Mouse (Mus musculus): ENCODE measurements at regions not wholly inside any gene's neighbourhood (a gene's known extent, or its start where the extent isn't known, plus 50 kb on each side); places are given as distances from the start of the nearest gene placed in this dataset.
A peak's percentile ranks its signal among the peaks of the same experiment; 100 is the strongest.

DNA sequence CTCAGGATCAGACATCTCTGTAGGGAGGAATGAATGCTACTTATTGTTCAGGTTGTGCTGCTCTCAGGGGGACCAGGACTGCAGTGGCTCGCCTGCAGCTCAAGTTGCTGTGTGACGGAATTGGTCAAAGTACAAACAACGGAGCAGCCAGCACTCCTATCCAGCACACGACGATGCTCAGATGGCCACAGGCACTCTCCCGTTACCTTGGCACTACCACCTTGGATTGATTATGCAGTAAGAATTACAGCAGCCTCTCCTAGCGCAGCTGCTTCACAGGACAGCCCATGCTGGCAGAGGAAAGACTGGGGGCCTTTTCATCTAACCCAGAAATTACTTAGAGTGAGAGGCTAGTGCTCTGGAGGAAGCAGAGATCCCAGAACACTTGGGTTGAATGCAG lies 226.5 kb downstream of the Maf start:
- no peak for DNase-seq (ENCODE audit: low spot score in 2 of 2)

DNA sequence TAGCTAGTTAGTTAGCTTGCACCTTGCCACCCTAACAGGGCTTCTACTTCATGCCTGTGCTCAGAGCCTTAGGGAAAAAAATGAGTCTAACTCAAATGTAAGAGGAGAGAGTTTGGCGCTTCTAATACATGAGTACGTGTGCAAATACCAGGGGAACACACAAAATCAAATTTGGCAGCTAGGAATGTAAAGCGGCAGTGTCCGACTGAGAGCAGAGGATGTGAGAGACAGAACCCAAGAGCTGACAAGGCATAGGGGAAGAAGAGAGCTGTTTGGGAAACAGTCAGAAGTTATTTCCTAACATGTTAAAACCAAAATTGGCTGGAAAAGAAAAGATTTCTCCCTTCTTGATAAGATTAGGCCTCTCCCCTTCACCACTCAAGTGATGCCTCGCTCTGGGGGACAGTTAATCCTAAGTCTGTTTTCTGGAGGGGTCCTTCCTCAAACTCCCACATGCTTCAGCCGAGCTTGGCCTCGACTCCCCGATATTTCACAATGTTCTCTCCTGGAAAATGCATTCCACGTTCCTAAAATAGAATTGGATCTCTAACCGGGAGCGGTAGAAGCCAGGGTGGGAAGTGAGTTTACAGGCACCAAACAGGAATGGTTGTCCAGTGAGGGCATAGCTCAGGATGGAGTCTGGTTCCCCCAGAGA lies 229.1 kb downstream of the Maf start:
- DNase-seq (ENCODE audit: low spot score in 2 of 2), result no peak

DNA sequence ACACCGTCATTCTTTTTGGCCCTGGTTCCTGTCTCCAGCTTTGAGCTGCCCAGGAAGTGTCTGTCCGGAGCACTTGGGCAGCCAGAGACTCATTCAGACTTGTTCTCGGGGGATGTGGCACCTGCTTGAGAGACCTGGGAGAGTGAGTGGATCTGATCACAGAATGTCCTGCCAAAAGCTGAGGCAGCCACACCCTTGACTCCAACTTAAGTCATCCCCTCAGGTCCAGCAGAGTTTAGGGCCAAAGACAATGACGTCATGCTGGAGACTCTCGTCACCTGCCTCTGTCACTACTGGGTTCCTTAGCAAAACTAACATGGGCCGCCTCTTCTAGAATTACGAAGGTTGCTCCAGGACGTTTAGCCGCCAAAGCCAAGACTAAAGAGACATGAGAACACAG lies 231.5 kb downstream of the Maf start:
- DNase-seq (ENCODE audit: low spot score in 2 of 2), result no peak

DNA sequence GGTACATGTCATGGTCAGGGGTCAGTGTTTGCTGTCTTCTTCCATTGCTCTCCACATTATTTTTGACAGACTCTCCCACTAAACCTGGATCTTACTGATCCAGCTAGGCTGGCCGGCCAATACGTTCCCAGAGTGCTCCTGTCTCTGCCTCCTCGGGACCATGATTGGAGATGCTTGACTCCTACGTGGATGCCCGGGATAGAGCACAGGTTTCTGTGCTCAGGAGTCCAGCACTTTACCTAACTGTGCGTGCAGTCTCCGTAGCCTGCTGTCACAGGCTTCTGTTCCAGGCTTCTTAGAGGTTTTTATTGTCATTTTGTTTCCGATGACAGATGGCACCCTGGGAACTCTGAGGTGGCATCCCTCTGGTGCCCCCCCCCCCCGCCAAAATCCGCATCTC lies 232.4 kb downstream of the Maf start:
- DNase-seq (ENCODE audit: low spot score in 2 of 2), result no peak

DNA sequence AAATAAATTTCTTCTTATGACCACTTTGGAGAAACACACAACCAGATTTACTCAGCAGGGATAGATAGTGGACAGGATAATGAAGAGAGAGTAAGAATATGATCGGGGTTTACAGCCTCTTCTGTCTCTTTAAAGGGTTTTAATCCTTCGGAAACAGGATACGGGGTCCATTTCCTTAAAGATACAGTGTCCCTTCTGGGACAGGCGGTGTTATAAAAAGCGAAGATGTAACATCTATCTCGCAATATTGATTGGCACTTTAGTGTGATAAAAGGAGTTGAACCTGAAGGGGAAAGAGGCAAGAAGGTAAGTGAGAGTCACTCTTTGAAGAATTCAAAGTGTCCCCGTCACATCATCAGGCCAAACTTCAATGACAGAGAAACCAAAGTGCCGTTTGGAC lies 233.6 kb downstream of the Maf start:
- no peak for DNase-seq (ENCODE audit: low spot score in 2 of 2)

DNA sequence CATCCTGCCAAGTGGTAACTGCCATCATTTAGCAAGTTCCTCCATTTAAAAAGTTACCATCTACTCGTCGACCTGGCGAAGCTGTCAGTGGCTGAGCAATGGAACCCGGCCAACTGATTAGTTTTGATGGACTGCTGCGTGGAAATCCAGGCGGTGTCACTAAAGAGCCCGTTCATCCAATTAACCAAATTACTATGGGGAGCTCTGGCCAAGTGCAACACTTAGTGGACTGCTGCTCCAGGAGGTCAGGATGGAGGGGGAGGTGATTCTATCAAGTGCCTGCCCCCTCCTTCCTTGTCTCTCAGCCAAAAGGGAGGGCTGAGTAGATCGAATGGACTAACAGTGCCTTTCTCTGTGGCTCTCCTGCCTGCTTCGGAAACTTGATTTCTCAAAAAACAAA lies 241.0 kb downstream of the Maf start:
- peak; percentile 25 to 35 for DNase-seq (ENCODE audit: low spot score in 2 of 2)

DNA sequence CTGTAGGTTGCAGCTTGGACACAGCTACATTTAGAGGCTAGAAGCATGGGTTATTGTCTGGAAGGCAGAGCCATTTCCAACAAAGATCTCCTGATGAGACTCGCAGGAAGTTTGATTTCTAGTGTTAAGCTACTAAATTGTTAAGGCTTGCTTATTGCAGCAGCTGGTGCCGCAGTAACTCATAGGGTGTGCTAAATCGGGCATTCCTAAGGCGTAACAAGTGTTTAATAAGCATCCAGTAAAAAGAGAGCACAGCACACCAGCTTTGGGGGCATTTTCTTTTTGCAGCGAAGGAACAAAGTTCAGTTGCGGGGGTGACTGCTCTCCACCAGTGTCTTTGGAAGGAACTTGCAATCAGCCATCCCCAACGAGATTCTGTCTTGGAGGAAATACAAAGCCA lies 241.5 kb downstream of the Maf start:
- DNase-seq (ENCODE audit: low spot score in 2 of 2), result no peak

DNA sequence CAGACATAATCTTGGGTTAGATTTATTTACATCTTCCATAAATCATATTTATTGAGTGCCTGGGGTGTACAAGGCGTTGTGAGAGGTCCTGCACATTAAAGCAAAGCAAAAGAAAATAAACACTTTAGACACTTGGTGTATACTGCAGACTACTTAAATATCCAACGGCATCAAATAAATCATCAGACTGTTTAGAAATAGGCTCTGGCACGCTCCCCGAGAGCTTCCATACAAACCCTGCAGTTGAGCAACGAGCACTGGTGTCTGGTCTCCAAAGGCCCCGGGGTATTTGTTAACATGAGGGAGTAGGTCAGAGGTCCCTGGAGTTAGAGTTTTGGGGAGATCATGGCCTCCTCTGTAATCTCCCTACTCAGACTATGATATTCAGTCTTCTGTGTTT lies 244.9 kb downstream of the Maf start:
- DNase-seq (ENCODE audit: low spot score in 2 of 2), result no peak

DNA sequence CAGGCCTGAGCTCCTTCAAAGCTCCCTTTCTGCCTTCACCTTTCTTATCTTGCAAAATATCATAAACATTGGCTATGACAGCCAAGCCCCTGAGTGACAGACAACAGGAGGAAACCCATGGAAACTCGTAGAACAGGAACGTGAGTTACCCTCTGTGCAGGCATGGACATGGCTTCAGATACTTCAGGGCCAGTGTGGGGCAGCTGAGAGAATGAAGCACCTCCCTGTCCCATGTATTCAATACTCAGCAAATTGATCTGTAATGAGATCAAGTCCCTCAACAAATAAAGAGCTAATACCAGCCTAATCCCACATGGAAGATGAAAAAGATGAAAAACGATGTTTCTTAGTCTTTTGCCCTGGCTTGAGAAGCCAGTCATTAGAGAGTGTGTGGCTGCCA lies 249.5 kb downstream of the Maf start:
- DNase-seq (ENCODE audit: low spot score in 2 of 2), result no peak

DNA sequence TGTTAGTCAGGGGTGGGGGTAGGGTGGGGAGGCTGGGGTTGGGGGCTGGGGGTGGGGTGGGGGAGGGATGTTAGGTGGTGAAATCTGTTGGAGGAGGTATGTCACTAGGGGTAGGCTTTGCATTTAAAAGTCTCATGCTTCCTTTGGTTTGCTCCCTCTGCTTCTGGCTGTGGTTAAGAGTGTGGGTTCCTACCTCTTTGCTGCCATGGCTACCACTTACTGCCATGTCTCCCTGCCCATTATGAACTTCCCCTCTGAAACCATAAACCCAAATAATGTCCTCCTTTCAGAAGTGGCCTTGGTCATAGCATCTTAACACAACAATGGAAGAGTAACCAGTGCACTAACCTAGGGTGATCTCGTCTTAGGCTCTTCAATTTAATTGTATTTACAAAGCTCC lies 256.8 kb downstream of the Maf start:
- DNase-seq (ENCODE audit: low spot score in 2 of 2), result no peak

DNA sequence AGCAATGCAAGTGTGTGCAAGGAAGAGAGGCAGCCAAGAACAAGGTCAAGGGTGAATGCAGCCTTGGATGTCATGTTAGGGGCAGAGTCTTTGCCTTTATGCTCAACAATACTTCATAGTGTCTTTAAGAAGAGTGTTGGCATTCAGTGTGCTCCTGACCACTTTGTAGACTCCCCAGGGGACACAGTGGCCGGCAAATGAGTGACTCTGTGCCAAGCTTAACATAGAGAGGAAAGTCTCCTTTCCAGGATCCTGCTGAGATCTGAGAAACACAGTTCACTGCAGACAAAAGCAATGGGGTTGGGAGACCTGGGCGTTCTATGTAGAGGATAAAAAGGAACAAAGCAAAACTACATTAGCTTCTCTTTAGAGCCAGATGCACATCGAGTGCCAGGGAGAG lies 259.2 kb downstream of the Maf start:
- DNase-seq (ENCODE audit: low spot score in 2 of 2), result no peak

DNA sequence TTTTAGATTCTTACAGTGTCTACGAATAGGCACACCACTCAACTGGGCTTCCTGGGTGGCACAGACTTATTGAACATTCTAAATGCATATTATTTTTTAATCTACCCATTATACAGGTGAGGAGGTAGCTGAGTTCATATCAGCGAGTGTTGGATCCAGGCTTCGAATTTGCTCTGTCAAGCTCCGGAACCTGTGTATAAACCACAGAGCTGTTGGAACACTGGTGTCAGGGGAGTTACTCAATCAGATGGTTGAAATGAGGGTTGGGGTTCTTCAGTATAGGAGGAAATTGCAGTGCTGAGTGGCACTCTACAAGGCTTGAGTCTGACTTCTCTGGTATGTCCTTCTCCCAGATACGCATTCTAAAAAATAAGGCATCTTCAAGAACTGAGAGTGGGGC lies 263.1 kb downstream of the Maf start:
- DNase-seq (ENCODE audit: low spot score in 2 of 2), result no peak

DNA sequence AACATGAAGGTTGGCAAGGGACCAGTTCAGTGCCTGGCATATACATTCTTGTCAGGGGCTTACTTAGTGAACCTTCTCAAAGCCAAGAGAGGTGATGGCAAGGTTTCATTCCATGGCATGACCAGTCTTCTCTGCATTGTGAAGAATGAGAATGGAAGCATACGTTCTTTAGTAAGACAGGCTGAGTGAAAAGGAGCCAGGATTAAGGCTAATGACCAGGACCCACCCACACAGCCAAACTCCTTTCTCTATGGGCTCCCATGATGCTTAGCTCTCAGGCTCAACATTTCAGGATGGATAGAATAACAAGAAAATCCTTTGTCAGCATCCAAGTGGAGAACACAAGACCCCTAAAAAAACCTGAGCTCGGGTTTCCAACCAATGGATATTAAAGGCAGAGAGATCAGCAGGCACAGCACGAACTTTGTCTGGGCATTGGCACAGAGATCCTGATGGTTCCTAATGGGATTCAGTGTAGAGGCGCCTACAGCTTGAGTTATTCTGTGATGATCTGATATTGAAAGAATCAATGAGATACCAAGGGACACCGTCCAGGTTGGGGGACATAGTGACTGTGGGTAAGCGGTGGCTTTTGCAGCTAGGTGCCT lies 265.5 kb downstream of the Maf start:
- DNase-seq (ENCODE audit: low spot score in 2 of 2), result no peak

DNA sequence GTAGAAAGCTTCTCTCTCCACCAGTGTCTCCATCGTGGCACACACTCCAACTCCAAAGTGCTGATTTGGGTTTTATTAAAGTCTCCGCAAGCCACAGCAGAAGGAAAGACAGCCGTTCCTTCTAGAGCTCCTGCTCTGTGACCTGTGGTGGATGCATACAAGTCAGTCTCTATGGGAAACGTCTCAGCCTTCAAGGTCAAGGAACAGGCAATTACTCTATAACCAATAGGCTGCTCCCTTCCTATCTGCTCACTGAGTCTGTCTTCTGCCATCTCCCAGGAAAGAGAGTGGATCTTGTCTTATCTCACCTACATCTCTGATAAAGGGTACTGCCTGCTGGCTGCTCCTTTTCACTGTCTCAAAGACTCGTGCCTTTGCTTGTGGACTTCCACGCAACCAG lies 266.3 kb downstream of the Maf start:
- DNase-seq (ENCODE audit: low spot score in 2 of 2), result no peak

DNA sequence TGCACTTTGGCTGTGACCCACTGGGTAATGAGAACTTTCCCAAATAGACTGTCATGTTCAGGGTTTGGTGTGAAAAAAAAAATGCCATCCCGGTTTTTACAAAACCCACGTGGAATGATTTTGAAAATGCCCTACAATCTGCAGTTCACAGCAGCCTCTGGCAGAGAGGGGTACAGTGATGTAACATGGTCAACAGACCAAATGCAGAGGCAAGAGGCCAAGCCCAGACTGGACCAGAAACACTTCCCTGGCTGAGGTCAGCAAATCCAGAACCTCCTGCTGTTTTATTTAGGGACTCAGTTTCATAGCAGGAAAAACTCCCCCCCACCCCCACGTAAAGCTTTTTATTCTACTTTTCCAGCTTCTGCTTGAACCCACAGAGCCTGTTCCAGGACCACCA lies 267.4 kb downstream of the Maf start:
- no peak for DNase-seq (ENCODE audit: low spot score in 2 of 2)

DNA sequence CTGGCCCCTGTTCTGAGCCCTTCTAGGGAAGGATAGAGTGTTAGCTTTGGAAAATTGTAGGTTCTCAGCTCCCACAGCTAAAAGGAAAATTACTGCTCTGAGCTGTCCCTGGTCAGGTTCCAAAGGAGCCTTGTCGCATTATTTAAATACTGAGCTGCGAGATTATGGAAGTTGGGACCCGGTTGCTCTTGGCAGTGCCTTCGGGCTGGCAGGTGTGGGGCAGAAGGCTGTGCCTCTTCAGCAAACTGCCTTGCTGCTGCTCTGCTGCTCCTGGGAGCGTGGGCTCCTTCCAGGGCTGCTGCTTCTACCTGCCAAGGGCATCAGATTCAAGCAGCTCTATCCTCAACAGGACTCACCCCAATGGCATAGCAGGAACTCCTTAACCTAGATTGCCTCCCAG lies 268.1 kb downstream of the Maf start:
- no peak for DNase-seq (ENCODE audit: low spot score in 2 of 2)

DNA sequence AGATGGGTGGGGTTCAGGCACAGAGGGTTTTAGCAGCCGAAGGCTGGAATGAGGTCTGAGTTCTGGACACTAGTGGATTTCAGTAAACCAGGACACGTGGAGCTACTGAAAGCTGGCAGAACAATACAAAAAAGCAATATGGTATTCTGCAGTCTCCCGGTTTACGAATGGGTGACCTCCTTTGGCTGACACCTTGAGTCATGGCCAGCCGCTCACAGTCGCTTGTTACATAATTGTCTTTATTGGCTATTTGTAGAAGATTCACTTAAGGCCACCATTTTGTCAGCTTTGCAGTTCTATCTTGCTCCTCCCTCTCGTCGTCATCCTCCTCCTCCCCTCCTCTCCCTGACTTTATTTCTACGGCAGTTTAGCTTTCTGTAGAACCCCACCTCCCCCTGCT lies 269.6 kb downstream of the Maf start:
- DNase-seq (ENCODE audit: low spot score in 2 of 2), result no peak

DNA sequence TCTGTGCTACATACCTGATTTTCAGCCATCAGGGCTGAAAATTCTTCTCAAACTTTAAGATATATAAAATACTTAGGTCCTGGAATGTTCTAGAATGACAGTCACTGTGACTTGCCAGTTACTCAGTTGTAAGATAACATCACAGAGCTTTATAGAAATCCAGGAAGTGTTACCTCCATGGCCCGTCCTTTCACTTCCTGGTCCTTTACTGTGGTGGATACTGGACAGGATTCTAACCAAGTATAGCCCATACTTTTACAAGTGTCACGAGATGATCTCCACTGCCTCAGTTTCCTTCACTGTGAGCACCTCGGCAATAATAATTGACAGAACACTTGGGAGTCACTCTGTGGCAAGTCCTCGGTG lies 271.3 kb downstream of the Maf start:
- DNase-seq (ENCODE audit: low spot score in 2 of 2), result no peak

DNA sequence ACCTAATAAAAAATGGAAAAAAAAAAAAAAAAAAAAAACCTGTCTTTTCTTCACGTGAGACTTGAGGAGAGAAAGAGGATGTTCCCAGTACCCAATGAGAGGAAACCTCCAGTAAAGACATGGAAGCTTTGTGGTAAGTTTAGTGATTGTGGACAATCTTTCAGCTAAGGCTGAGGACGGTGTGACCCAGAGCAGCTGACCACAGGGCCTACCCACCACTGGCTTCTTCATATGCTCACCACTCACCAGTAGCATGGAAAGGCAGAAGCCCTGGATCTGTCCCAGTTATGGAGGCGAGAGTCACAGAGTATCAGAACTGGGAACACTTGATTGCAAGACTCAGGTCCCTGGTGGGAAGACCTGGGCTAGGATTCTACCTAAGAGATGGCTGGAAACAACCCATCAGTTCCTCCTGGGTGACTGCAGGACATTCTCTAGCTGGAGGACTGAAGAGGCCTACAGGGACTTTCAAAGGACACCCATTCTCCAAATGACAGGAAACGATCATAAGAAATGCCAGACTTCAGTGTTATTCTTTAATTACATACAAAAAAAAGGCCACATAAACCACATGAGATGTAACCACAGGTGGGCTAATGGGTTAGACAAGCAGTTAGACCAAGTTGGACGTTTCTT lies 271.8 kb downstream of the Maf start:
- no peak for DNase-seq (ENCODE audit: low spot score in 2 of 2)

DNA sequence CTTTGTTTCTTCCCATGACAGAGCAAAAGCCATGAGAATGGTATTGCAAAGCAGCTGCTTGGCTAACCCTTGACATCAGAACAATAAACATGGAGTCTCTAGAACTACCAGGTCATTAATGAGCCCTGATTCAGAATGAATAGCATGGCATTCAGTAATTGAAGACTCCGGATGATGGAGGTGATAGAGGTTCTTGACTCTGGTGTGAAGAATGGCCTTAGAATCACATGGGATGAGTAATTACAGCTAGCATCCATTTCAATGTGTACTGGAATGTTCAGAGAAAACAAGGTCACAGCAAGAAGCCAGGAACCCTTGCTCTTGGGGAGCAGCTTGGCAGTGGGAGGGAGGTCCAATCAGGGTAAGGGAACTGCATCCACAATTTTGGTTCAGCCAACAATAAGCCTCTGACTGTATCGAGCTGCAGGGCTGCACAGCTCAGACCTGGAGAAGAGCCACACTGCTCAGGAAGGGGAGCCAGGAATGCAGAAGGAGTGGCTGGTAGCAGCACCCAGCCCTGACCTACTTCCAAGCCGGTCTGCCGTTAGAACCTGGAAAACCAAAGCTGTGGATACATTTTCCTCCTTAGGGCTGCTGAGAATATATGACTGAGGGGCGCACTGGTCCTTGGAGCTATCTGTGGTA lies 275.1 kb downstream of the Maf start:
- DNase-seq (ENCODE audit: low spot score in 2 of 2), result no peak

DNA sequence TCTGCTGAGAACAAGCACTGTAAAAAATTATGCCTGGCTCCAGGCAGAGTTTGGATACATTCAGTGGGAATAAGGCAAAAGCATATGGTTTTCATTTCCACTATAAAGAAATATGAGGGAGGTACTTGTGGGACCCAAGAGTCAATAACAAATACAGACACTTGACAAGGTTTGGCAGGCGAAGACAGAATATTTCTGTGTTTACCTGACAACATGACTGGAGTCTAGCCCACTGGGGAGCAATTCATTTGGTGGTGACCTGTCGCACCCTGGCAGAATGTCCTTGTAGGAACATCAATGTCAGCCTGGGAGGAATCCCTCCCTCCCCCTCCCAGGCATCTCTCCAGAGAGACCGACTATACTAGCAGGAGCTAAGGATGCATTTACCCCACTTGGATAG lies 276.8 kb downstream of the Maf start:
- no peak for DNase-seq (ENCODE audit: low spot score in 2 of 2)

DNA sequence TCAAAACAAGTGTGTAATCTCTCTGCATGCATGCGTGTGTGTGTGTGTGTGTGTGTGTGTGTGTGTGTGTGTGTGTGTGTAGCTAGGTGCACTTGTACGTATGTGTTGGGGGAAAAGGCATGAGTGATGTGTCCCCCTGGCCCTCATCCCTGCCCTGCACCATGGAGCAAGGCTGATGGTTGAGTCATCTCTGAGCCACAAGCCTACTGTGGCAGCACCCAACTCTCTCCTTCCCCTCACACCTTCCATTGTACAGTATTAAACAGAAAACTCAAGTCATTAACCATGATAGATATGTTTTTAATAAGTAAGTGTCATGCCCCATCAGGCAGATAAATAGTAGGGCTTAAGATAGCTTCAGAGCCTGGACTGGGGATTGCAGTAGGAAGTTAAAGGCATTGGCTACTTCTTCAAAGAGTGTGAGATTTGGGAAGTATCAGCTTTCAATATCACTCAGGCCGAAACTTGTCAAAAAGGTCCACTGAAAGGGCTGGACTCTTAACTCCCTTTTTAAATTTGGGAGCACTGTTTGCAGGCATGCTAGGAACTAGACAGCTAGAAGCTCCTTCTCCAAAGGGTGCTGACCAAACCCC lies 278.2 kb downstream of the Maf start:
- DNase-seq (ENCODE audit: low spot score in 2 of 2), result peak in 1 of 2 experiments; percentile 27
